Mouse (Mus musculus) lung, adult 2 months (tissue): ENCODE data around the gene Myl3. TPM values are rescaled to one million over a fixed set of nuclear protein-coding genes. Genes with fewer than 3 reads are reported as not detected.

Experiments used
- DNase-seq: peaks from one replicate; pipeline ENCODE4 v3.0.0; 2022
- H3K4me1 ChIP-seq: fragments of 200-500 bp; 2 replicates; pipeline ENCODE4 v1.6.1; 2011; ENCODE audit warnings: low read length; ENCODE audit not compliant: control insufficient read depth, insufficient read depth
- H3K4me3 ChIP-seq: fragments of 200-500 bp; replicated peaks from 2 replicates; pipeline ENCODE3; 2011; ENCODE audit warnings: low read depth, mild to moderate bottlenecking, control low read depth, low read length; ENCODE audit errors: extremely low read depth
- CTCF ChIP-seq: fragments of 200-500 bp; IDR thresholded peaks from 2 replicates; pipeline ENCODE4 v1.5.1; 2011; ENCODE audit warnings: mild to moderate bottlenecking, low read length, control low read depth; ENCODE audit not compliant: insufficient read depth
- POLR2A ChIP-seq: fragments of 200-500 bp; IDR thresholded peaks from 2 replicates; pipeline ENCODE4 v1.6.1; 2011; ENCODE audit warnings: low read depth, mild to moderate bottlenecking, control low read depth, low read length, borderline replicate concordance; ENCODE audit errors: extremely low read depth
- WGBS: fragments of 180-500 bp; shearing (Covaris S2); methylation state at CpG from one replicate; pipeline ENCODE4 v1.1.7; 2018; 5-methylcytosine and 5-hydroxymethylcytosine counted together
- polyA plus RNA-seq: library from polyadenylated mRNA; depleted of rRNA; stranded (reverse); fragments of >200 nt; gene quantifications from 2 replicates; pipeline ENCODE4 v1.2.3, GENCODE M21; 2012

The Myl3 gene
- polyA plus RNA-seq, 1 experiment: 214 TPM

GRCm38 (mm10) chr9:110753773-110754172 lies 12.1 kb downstream of the Myl3 start:
- DNase-seq: no peak
- WGBS: 81% methylated on average over 4 of the region's 4 CpGs
- no peak overlapping the region for H3K4me3 ChIP-seq

GRCm38 (mm10) chr9:110757816-110758215 lies 16.2 kb downstream of the Myl3 start:
- WGBS: 86% methylated on average over 5 of the region's 5 CpGs
- DNase-seq: no peak
- Histone ChIP-seq H3K4me1 (no peaks in the 10 kb centered on the region), H3K4me3 (no peak overlapping the region)
- TF ChIP-seq CTCF (no peak), POLR2A (no peak)

More at GRCm38 (mm10) chr9:110753773-110754172, 12.1 kb downstream of the Myl3 start:
- no peak for TF ChIP-seq CTCF
- no peak for TF ChIP-seq POLR2A
- no peaks in the 10 kb centered on the region for H3K4me1 ChIP-seq

- TF ChIP-seq POLR2A (no peak), CTCF (no peak)
- Histone ChIP-seq H3K4me1 (no peaks in the 10 kb centered on the region), H3K4me3 (no peak overlapping the region)
- 60% methylated on average over 8 of the region's 8 CpGs for WGBS
- peak; percentile 25 for DNase-seq
Measured at GRCm38 (mm10) chr9:110758605-110759004, 16.9 kb downstream of the Myl3 start.

- TF ChIP-seq POLR2A (no peak), CTCF (peak; percentile 84)
- WGBS: 67% methylated on average over 2 of the region's 2 CpGs
- Histone ChIP-seq H3K4me3 (no peak overlapping the region), H3K4me1 (no peaks in the 10 kb centered on the region)
- DNase-seq: peak; percentile 49
Measured at GRCm38 (mm10) chr9:110759265-110759664, 17.6 kb downstream of the Myl3 start.

- H3K4me1 ChIP-seq: no peaks in the 10 kb centered on the region
- H3K4me3 ChIP-seq: no peak overlapping the region
- TF ChIP-seq POLR2A (no peak), CTCF (no peak)
- WGBS: 87% methylated on average over 8 of the region's 8 CpGs
- DNase-seq: no peak
Measured at GRCm38 (mm10) chr9:110760886-110761285, 19.2 kb downstream of the Myl3 start.

- Histone ChIP-seq H3K4me3 (no peak overlapping the region), H3K4me1 (no peaks in the 10 kb centered on the region)
- no peak for DNase-seq
- 72% methylated on average over 10 of the region's 10 CpGs for WGBS
- TF ChIP-seq POLR2A: no peak
Measured at GRCm38 (mm10) chr9:110762763-110763162, 21.1 kb downstream of the Myl3 start.

GRCm38 (mm10) chr9:110763405-110763804 lies 21.7 kb downstream of the Myl3 start:
- H3K4me3 ChIP-seq: no peak overlapping the region
- DNase-seq: no peak
- WGBS: 75% methylated on average over 2 of the region's 2 CpGs
- no peaks in the 10 kb centered on the region for H3K4me1 ChIP-seq
- TF ChIP-seq POLR2A: no peak
- no peak for TF ChIP-seq CTCF

- no peak overlapping the region for H3K4me3 ChIP-seq
- whole genome bisulfite sequencing: 89% methylated on average over 10 of the region's 10 CpGs
- H3K4me1 ChIP-seq: no peaks in the 10 kb centered on the region
- TF ChIP-seq CTCF (no peak), POLR2A (no peak)
- no peak for DNase-seq
Measured at GRCm38 (mm10) chr9:110772336-110772735, 30.7 kb downstream of the Myl3 start.

GRCm38 (mm10) chr9:110774403-110775268 lies 33.0 kb downstream of the Myl3 start:
- Histone ChIP-seq H3K4me1 (no peaks in the 10 kb centered on the region), H3K4me3 (no peak overlapping the region)
- no peak for DNase-seq
- TF ChIP-seq POLR2A: no peak
- no peak for TF ChIP-seq CTCF
- 72% methylated on average over 15 of the region's 15 CpGs for WGBS
